ENCODE assay signal across 8 mouse cellular contexts in genomic region chr14:57998526-57999401, GRCm38 (mm10). TPM values are rescaled to one million over a fixed set of nuclear protein-coding genes. Genes with fewer than 3 reads are reported as not detected.
DNase-seq lines count a peak whose midpoint lies in the region; ATAC-seq lines count a peak whose summit lies in the region.

TSS of gene Micu2 (minus strand) at chr14:57999262.

- no peaks in the 10 kb centered on the region for H3K36me3 ChIP-seq in hindbrain, embryonic 10.5 days

- 3% methylated on average over 76 of the region's 76 CpGs for WGBS in hindbrain, embryonic 10.5 days

- peaks cover 17% of the 10 kb centered on the region; the same call in 1 of the 2 replicates for H3K4me1 ChIP-seq in hindbrain, embryonic 10.5 days (replicated peaks)

- peak within 1 kb of the TSS; percentile 97 for H3K27ac ChIP-seq in hindbrain, embryonic 10.5 days

- peak within 1 kb of the TSS; percentile 86 for H3K4me3 ChIP-seq in hindbrain, embryonic 10.5 days

- peaks cover 5% of the 10 kb centered on the region; the same call in 1 of the 2 replicates for H3K27me3 ChIP-seq in hindbrain, embryonic 10.5 days (ENCODE audit: insufficient read depth, poor library complexity, severe bottlenecking)

- H3K9me3 ChIP-seq in hindbrain, embryonic 10.5 days: no peaks in the 10 kb centered on the region

- peak; percentile 97 for ATAC-seq in frontal cortex, adult (ENCODE audit: low TSS enrichment)

- DNase-seq in MN1 (ENCODE audit: low spot score): peak; percentile 94
- peak; percentile 80 for DNase-seq in cerebellum, adult 9-10 months
- DNase-seq in hindbrain, embryonic 10.5 days (ENCODE audit: low spot score): peak; percentile 87
- peak; percentile 86 for DNase-seq in layer of hippocampus, adult 9-11 months
- DNase-seq in lung, postnatal 10 days: peak; percentile 92
- peak; percentile 82 for DNase-seq in ovary, postnatal 36 days (ENCODE audit: low spot score)
- DNase-seq in thymus, postnatal 25 days: peak; percentile 85

RNA-seq across cellular contexts. Expression of gene Micu2, which starts in this region (rescaled TPM):
- 60.3 and 62.0 TPM in 2 replicates for polyA plus RNA-seq in hindbrain, embryonic 10.5 days (2016; fragmentation: Nextera tagmentation; extraction: Ambion mirVana)

Comparison
In these comparisons a context has a peak if more than half of its experiments do, and no peak if none do; other contexts are left out.
1. Peak in every context shown above with its lines: DNase-seq, ATAC-seq, H3K4me3 ChIP-seq and H3K27ac ChIP-seq.